Mouse (Mus musculus) liver, embryonic 14.5 days (tissue): ENCODE data around the gene 4933402N03Rik.

ENCODE experiments used
- CTCF ChIP-seq: IDR thresholded peaks from 2 replicates; pipeline ENCODE4 v1.5.1; 2016; ENCODE audit warnings: antibody characterized with exemption, low read depth, control low read depth
- EP300 ChIP-seq: IDR thresholded peaks from 2 replicates; pipeline ENCODE4 v1.6.1; 2016; ENCODE audit warnings: antibody characterized with exemption, low read depth

DNA sequence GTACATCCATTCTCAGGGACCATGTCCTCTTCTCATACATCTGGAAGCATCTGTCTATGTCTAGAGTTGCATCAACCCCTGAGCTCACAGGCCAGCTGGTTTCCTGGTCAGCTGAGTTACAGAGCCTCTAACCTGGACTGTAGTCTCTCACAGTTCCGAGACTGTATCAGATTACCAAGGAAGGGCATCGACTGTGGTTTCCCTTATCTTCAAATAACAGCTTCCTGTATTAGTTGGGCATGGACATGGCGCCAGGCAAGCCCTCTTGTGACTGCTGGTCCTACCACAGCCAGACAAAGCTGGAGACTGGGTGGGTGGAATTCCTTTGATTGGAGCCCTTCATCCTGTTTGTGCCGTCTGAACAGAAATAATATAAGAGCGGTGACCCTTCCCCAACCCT, 6.9 kb upstream of the 4933402N03Rik start:
- TF ChIP-seq CTCF (no peak), EP300 (no peak)
